Mouse (Mus musculus) embryo, embryonic 10.5 days (tissue): ENCODE results near the gene Lrrc27.
A peak's percentile ranks its signal among the peaks of the same experiment; 100 is the strongest.

ENCODE experiments used
- DNase-seq: peaks from one replicate; pipeline ENCODE4 v3.0.0-alpha.2; 2015; ENCODE audit warnings: low spot score

Lrrc27 gene

DNA sequence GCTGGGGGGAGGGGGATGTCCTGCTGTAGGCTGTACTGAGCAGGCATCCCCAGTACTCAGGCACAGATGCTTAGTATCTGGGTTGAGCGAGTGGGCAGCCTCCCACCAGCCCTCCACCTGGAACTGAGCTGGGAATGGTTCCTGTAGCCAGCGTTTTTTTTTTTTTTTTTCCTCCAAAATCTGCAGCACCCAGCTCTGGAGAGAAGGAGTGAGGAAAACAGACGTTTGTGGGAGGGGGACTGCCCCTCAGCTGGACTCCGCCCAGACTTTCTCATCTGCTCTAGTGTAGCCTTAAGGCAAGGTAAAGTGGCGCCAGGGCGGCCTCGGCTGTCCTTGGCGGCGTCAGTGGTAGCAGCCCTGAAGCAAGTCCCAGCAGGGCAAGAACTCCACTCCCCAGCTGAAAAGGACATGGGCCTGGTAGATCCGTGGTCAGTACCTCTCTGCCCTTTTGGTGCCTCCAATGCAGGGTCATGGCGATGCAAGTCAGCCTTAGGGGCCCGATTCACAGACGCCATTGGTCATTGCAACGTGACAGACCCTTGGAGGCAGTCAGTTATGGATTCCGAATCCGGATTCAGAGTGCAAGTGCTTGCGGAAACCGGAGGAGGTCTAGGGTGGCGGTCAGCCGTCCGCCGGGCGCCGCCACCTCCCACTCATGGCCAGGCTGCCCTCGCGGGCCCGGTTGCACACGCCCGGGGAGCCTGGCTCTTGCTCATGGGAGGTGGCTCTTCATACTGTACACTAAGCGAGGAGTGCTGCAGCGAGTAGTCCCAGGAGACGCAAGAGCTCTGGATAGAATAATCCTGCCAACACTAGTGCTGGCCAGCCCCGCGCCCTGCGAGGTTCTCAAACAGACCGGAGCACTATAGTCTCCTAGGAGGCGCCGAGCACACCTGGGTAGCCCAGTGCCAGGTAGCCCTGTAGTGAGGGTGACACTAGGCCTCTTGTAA, 34.4 kb downstream of the Lrrc27 start:
- peak; percentile 63 for DNase-seq

DNA sequence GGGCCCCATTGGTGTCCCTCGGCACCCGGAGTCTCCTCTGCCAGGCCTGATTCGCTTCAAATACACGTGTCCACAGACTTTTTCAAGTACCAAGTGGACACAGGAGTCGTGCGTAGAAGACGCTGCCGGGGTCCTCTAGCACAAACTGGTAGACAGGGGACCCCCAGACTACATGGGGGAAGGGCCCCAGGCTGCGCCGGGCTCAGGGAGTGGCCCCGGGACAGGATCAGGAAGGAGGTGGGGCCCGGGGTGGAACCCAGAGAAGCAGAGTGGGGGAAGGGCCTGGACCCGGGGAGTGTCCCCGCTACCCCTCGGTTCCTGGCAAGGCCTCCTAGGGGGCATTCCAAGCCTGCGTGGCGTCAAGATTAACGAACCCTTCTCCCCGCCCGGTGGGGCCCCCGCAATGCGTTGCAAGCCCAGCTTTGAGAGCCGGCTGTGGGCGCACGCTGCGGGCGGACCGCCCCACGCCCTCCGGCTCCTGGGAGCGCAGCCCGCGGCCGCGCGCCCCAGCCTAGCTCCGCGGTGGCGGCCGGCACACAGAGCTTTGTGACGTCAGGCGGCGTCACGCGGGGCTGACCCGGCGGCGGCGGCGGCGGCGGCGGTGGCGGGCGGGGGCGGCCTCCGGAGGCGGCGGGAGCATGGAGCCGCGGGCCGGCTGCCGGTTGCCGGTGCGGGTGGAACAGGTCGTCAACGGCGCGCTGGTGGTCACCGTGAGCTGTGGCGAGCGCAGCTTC, 35.3 kb downstream of the Lrrc27 start, which contains the start of gene Pwwp2b:
Gene Pwwp2b, plus strand, starts transcription at position 602 of the 734 bp plus-strand sequence.
- peak; percentile 80 for DNase-seq

DNA sequence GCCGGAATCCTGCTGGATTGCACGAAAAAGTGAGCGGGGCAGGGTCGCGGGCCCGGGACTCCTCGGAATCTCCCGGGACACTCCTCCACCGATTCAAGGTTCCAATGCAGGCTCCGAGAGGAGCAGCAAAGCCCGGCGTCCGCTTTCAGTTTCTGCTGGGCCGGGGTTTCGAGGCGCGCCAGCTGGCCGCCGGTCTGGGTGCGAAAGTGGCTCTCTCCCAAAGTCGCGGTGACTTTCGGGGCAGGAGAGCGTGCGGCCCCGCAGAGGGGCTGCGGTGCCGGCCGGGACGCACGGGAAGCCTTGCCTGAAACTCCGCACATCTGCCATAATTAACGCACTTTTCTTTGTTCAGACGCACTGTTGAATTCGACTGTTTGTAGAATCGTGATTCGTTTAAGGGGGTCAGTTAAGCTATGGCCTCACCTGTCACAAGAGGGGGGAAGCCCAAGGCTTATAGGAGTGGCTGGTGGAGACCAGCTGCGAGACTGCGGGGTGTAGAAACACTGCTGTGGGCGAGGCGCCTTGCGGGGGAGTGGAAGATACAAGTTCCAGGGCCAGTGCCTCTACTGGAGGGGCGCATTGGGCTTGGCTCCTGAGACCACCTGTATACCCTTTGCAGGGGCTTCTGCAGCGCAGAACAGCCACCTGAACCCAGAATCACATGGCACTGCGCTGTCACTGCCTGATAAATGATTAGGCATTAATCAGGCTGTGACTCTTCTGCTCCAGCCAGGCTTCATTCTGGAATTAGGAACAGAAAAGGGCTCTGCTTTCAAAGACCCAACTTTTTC, 36.0 kb downstream of the Lrrc27 start:
- no peak for DNase-seq

DNA sequence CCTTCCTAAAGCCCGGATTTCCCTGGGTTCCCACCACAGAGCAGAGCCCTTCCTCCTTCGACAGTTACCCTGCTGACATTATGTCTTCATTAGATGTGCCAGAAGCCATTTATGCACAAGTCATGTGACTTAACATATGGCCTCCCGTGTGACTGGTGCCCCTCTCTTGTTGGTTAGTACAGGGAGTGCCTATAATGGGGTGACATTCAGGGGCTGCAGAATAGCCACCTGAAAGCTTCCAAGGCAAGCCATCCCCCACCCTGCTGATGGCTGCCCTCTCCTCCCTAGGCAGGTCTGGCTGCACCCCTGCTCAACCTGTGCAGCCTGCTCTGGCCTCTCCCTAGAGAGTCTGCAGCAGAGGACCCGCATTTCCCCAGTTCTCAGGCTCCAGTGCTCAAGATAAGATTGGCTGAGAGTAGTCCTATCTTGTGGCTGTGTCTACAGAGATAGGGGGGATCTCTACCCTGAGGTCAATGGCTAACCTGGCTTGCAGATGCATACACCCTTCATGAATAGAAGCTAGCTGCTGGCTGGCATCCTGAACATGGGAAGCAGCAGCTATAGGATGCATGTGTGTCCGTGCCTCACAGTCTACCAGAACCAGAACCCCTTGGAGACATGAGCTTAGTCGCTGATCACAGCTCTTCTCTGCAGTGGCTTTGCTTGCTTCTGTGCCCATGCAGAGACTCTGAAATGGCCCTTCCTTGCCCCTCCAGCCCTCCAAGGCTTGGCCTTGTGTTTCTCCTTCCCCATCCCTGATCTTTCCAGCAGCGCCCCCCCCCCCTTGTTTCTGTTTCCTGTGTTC, 36.8 kb downstream of the Lrrc27 start:
- peak; percentile 24 for DNase-seq

- no peak for DNase-seq
Measured at GRCm38 (mm10) chr7:139251881-139252301, 39.1 kb downstream of the Lrrc27 start.

GRCm38 (mm10) chr7:139252566-139252965, 39.8 kb downstream of the Lrrc27 start:
- DNase-seq: no peak

DNA sequence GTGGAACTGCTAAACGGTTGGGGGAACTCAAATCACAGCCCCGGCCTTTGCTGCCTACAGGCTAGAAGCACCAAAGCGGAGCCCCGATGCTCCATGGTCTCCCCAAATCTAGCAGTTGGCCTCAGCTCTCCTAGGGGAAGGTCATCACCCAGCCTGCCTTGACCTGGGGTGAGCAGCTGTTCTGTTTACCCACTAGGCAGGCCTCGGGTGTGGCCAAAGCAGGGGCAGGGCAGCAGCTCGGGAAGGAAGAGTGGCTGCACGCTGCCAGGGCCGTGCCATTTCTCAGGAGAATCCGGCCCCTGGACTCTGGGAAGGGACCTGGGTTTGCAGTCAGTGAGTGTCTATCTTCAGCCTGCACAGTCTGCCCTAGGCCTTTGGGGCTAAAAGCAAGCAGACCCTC, 40.2 kb downstream of the Lrrc27 start:
- DNase-seq: no peak

- no peak for DNase-seq
Measured at GRCm38 (mm10) chr7:139253462-139253861, 40.7 kb downstream of the Lrrc27 start.

- no peak for DNase-seq
Measured at GRCm38 (mm10) chr7:139254626-139255025, 41.8 kb downstream of the Lrrc27 start.

- no peak for DNase-seq
Measured at GRCm38 (mm10) chr7:139257752-139258542, 45.2 kb downstream of the Lrrc27 start.

- DNase-seq: no peak
Measured at GRCm38 (mm10) chr7:139264337-139264736, 51.5 kb downstream of the Lrrc27 start.

DNA sequence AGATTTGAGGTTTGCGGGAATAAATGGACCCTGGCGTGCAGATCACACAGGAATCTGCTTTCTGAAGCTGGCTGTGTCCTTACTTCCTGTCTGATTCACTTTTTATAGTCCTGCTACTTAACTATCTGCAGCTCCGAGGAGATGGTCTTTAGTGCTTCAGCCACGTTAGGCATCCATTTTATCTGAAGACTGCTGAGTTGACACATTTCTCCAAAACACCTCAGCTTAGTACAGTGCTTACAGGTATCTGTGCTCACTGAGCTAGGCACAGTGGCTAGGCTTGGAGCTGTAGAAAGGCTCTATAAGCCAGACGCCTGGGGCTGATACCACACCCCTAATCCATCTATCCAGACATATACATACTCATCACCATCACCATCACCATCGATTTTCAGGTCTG, 52.8 kb downstream of the Lrrc27 start:
- no peak for DNase-seq

GRCm38 (mm10) chr7:139266431-139266830, 53.6 kb downstream of the Lrrc27 start:
- DNase-seq: no peak

DNA sequence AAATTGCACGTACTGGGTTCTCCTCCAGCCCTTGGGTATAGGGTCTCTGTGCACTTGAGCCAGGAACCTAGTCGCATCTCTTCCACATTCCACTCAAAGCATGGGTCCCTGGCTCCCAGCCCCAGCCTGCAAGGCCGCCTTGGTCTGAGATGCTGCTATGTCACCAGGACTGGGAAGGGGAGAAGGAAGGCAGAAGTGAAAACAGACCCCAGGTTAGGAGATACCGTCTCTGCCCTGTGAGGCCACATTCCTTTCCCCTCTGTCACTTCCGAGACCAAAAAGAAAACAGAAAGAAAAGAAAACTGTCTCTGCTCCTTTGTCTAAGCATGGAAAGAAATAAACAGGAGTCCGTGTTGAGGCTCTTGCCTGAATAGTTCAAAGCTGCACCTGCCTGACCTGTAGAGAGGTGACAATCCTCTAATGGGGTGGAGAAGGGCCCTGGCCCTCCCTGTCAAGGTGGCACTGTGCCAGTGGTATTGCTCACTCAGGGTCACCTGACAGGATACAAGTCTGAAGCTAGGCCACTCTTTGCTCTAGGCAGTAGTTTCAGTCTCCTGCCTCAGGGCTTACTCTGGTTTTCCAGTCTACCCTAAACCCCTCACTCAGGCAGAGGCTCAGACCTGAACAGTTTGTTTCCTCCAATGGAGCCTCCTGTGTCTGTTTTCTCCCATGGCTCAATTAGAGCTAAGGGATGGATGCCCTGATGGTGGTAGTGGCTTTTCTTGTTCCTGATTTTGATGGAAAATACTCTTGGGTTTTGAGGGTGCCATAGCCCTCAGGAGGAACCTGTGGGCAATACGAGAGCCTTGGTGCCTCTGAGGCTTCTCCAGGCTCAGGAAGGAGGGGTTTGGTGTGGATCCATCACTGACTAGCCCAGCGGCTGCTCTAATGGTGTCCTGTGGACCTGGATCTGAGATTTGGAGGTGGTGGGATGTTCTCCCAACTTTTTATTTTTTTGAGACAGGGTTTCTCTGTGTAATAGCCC, 54.4 kb downstream of the Lrrc27 start:
- no peak for DNase-seq

DNA sequence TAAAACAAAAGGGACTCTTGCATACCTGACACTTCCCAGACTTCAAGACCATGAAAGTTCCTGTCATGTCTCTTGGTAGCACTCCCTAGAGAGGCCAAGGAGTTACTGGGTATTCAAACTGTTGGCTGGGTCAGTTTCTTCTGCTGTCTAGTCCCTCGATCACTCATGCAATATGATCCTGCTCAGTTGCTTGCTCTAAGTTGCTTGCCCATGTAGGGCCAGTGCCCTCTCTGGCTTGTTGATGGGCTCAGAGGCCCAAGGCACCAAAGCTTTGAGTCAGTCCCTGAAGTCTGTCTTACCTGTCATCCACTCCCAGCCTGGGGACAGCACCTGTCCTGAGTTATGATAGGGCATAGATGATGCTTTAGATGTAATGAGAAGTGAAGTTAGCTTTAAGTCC, 58.0 kb downstream of the Lrrc27 start:
- DNase-seq: no peak

DNA sequence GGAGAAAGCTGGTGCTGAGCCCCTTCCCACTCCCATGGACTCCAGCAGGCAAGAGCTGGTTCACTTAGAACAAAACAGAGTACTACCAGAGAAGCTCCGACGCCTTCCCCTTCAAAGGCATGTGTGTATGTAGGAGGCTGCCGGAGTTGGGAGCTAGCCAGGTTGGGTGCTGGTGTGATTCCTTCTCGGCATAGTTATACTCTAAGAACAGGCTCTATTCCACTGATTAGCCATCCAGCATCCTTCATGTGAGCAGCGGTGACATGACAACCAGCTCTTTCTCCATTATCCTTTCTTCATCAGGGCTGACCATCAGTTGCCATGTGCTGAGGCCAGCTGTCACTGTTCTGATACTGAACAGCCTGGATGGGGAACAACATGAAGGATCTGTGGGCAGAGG, 59.1 kb downstream of the Lrrc27 start:
- DNase-seq: no peak

DNA sequence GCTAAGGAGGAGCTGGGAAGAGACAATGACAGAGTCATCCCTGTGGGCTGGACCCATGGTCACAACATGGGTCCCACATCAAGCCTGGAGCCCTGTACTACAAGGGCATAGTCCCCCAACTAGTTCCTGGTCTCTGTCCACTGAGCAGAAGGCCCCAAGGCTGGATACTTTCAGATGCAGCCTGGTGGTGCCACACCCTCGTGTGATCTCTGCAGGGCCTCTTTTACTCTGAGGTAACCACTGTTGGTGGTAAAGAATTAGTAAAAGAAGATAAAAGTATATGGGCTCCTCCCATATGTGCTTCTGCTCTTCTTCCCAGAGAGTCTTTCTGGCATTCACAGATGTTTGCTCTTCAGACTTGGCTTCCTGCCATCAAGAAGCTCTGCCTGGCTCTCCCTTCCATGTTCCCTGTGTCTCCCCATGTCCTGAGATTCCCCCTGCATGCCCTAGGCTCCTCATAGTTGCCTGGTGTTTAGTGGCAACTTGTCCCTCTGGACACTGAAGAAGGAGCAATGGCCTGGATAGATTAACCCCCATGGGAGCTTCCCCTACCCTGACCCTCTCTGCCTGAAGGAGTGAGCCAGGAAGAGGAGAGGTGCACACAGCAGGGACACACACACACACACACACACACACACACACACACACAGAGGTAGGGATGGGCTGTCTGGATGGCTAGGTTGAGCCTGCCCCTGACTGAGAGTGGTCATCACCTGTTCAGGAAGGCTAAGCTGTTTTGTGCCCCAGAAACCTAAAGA, 60.0 kb downstream of the Lrrc27 start:
- DNase-seq: no peak

GRCm38 (mm10) chr7:139273397-139273719, 60.6 kb downstream of the Lrrc27 start:
- no peak for DNase-seq

DNA sequence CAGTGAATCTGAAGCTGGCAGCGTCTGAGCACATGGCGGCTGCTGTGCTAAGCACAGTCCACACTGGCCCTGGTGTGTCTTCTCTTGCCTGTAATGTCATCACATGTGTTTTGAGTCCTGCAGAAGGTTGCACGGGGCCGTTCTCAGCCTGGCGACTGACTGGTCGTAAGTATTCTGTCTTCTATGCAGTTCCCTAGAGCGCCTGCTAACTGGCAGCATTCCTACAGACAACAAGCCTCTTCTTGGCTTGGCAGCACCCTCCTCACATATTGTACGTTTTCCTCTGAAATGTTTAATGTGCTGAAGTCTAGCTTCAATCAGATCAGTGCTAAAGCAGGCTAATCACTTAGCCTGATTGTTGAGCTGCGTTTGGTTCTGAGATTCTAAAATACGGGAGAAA, 62.8 kb downstream of the Lrrc27 start:
- DNase-seq: no peak
